Mouse (Mus musculus) T-helper 17 cell (primary cell): ENCODE data around the gene Myrip.

ENCODE experiments used
- in situ Hi-C, 2 experiments: fragments of 300-600 bp; cut with MboI, MseI; formaldehyde crosslinking; loops; 1 replicate in 1 of 2; 2 replicates in 1 of 2; pipeline ENCODE4 v1.15.1; 2025; ENCODE audit warnings: high pct_unique_total_duplicates in 2 of 2

Myrip gene

GRCm38 (mm10) chr9:120301213-120301612, at the start of gene Myrip:
Myrip (plus strand) TSS chr9:120301513.
- in situ Hi-C loops = loop anchor here in 1 of 2 experiments (5.0 kb wide), 1 partner anchor 69 kb away; no protein-coding TSS in a partner anchor

DNA sequence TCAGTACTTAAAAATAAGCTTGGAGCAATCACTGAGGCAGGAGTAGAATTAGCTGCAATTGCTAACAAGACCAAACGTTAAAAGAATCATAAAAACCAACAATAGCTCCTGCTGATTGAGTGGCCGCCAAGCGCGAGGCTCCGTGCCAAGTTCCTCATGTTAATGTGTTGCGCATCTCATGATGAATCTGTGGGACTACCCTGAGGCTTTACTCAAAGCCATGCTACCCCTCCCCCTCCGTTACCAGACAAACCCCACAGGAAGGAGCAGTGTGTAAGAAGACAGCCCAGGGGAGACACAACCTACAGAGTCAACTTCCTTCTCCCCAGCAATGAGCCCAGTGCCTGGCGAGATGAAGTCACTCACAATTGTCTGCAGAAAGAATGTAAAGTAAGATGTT, 41.5 kb upstream of the Myrip start:
- in situ Hi-C loops = loop anchor here in 1 of 2 experiments (10.0 kb wide), 1 partner anchor 1665 kb away; no protein-coding TSS in a partner anchor

DNA sequence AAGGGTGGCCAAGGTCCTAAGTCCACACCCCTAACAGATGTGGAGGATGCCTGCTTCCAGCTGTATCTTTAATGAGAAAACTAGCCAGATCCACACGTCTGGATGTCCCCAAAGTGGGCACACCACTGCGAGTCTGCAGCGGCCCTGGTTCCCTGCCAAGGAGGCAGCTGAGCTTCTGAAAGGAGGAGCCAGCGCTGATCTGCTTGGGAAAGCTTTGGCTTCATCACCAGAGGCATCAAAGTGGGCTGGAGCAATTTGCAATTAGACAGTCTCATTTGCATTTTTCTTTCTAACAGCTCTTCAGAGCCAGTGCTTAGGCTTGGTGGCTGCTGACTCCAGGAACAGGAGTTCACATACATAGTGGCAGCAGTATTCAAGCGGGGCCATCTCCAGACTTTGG, 37.3 kb upstream of the Myrip start:
- in situ Hi-C loops = loop anchor here in 1 of 2 experiments (10.0 kb wide), 1 partner anchor 1669 kb away; no protein-coding TSS in a partner anchor

- in situ Hi-C loops = no loop called here
Measured at GRCm38 (mm10) chr9:120273083-120273482, 28.2 kb upstream of the Myrip start.

DNA sequence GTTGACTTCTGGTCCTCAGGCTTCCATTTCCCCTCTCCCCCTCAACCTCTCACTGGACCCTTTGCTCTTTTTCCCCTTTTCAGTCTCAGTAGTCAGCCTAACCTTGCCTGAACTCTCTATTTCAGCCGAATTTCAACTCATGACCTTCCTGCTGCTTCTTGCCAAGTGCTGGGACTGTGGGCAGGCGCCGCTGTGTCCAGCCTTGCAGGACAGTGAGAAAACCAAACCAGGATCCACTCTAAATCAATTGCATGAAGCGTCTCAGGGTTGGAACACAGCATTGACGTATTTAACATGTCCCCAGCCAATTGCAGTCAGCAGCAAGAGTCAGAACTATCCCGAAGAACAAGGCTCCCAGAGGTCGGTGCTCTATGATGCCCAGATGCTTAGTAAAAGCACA, 26.1 kb upstream of the Myrip start:
- in situ Hi-C loops = no loop called here

- in situ Hi-C loops = no loop called here
Measured at GRCm38 (mm10) chr9:120281147-120281546, 20.2 kb upstream of the Myrip start.

GRCm38 (mm10) chr9:120282461-120283047, 18.8 kb upstream of the Myrip start:
- in situ Hi-C loops = no loop called here

DNA sequence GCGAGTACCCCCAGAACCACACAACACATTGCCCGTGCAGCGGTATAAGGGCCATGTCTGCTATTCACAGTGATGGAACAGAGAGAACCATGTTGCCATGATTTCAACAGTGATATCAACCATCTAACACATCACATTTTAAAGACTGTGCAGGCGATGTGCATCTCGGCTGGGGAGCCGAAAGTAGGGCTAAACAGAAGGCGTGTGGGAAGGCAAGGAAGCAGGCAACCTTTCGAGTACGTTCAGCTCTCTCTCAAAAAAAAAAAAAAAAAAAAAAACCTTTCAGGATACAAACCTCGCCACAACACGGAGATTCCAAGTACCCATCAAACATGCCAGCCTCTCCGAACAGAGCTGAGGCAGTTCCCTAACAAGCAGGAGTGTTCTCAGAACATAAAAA, 17.8 kb upstream of the Myrip start:
- in situ Hi-C loops = no loop called here

DNA sequence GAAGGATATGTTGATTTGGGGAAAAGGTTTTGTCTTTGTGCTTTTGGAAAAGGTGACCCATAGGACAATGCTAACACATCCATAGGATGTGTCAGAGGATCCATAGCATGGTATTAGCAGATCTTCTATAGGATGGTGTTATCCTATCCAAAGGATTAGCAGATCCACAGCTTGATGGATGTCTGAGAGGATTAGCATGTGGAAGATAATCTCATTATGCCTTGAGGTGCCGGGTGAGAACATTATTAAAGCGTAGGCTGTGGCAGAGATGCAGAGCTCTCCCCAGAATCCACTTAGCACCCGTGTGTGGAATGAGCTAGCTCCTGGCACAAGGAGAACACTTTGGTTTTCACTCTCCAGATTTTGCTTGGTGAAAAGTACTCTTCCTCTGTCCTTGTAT, 13.3 kb upstream of the Myrip start:
- in situ Hi-C loops = no loop called here

DNA sequence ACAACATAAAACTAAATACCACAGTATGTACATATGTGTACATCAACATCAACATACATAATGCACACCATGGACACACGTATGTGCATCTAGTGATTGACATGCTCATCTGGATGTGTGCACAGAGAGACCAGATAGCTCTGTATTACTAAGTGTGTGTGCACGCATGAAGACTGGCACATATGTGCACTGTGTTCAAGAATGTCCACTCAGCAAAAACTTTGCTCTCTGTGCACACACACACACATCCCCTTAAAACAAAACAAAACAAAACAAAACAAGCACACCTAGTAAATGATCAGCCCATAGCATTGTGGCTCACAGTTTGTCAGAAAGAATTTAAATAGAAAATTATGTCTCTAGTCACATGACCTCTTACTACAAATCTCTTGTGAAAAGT, 10.9 kb upstream of the Myrip start:
- in situ Hi-C loops = no loop called here

GRCm38 (mm10) chr9:120292488-120292887, 8.8 kb upstream of the Myrip start:
- in situ Hi-C loops = no loop called here

- in situ Hi-C loops = no loop called here
Measured at GRCm38 (mm10) chr9:120295527-120295926, 5.8 kb upstream of the Myrip start.

GRCm38 (mm10) chr9:120296938-120297337, 4.4 kb upstream of the Myrip start:
- in situ Hi-C loops = no loop called here

DNA sequence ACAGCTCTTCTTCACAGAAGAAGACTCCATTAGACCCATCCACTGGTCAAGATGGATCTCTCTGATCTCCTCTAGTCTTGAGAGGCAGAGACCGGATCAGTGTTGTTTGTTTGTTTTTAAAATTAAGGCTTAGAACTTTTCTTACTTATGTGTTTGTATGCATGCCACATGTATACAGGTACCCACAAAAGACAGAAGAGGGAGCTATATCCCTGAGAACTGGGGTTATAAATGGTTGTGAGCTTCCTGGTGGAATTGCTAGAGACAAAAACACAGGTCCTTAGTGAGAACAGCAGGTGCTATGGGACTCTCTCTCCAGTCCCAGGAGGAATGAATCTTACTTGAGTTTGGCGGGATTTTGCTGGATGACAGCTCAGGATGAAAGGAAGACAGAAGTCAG, 1.9 kb upstream of the Myrip start:
- in situ Hi-C loops = no loop called here

DNA sequence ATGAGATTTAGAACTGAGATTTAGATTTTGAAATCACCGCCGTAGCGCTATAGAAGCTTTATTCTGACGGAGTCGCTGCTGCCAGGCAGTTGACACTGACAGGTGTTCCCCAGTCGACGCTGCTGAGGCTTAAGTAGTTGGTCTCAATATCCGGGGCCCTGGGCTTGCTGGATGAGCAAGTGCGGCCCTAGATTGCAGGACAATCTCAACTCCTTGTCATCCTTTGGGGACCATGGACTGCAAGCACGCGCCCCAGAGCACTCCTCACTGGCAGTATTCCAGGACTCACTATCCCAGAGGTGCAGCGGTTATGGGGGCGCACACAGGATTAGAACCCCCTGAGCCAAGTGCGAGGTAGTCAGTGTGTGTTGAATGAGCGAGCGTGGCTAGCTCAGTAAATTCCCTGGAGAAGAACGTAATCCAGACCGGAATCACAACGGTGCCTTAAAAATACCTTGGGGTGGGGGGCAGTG, 1.7 kb downstream of the Myrip start:
- in situ Hi-C loops = loop anchor here in 1 of 2 experiments (5.0 kb wide), 1 partner anchor 71 kb away; no protein-coding TSS in a partner anchor

DNA sequence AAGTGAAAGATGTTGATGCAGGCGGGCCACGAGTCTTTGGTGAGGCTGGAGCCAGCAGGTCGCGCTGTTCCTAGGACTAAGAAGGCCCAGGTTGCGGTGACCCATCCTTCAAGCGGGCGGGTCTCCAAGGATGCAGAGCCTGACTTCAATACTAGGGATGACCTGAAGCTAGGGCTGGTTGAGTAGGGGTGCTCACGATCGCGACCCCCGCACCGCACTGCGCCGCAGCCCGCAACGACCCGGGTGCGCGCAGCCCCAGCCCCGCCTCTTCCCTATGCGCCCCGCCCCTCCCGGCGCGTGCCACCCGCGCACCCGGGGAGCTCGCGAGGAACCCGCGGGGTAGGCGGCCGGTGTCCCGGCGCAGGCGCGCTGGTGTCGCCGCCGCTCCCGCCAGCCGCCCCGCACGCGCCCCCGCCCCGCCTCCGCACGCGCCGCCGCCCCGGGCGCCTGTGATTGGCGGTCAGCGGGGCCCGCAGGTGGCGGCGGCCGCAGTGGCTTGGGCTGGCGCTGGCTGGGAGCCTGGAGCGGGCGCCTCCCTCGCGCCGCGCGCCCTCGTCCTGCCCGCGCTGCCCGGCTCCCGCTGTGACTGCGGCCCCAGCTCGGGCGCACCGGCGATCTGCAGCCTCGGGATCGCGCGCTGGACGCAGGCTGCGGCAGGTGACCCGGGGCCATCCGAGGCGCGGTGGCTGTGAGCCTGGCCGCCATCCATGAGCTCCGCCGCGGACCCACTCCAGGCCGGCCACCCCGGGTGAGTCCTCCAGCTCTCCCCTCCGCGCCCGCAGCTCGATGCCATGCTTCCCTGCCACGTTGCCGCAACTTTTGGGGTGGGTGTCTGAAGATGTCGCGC, 2.4 kb downstream of the Myrip start:
- in situ Hi-C loops = loop anchor here in 1 of 2 experiments (5.0 kb wide), 1 partner anchor 71 kb away; no protein-coding TSS in a partner anchor

GRCm38 (mm10) chr9:120304300-120305137, 3.2 kb downstream of the Myrip start:
- in situ Hi-C loops = loop anchor here (5.0 kb wide), 2 partner anchors 72 to 92 kb away; no protein-coding TSS in a partner anchor

DNA sequence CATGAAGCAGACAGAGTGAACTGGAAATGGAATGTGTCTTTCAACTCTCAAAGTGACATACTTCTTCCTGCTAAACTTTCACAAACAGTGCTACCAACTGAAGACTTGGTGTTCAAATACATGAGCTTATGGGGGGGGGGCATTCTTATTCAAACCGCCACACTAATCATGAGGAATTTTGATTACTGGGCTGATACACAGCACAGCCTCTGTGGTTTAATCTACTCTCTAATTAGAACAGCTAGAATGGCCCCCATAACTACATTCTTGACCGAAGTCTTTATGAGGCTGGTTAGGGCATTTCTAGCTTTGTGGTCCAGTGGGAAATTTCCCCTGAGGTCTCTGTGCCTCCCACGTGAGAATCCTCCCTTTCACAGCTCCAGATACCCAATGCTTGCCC, 13.9 kb downstream of the Myrip start:
- in situ Hi-C loops = loop anchor here in 1 of 2 experiments (5.0 kb wide), 1 partner anchor 37 kb away; no protein-coding TSS in a partner anchor

- in situ Hi-C loops = loop anchor here in 1 of 2 experiments (5.0 kb wide), 1 partner anchor 33 kb away; no protein-coding TSS in a partner anchor
Measured at GRCm38 (mm10) chr9:120319099-120319498, 17.8 kb downstream of the Myrip start.

GRCm38 (mm10) chr9:120320573-120320972, 19.3 kb downstream of the Myrip start:
- in situ Hi-C loops = no loop called here

GRCm38 (mm10) chr9:120322702-120323426, 21.6 kb downstream of the Myrip start:
- in situ Hi-C loops = no loop called here
